Mouse (Mus musculus): ENCODE measurements around the gene Tspo.

The Tspo gene

DNA sequence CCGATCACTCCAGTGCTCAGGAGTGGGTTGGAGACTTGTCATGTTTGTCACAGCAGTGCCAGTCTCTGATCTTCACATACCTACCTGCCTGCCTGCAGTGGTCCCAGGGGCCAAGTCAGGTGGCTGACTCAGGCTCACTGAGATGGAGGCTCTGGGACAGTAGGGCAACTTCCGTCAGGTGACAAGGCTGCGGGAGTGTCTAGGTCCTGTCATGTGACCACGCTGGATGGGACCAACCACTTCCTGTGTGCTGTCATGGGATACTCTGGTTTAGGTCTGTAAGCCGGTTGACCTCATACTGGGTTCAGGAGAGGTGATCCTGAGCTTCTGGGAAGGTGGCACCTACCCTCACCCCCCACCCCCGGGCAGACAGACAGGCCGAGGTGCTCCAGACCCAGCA is 17.4 kb upstream of the Tspo start:
- DNase-seq (ENCODE audit: low read depth): no peak

- no peak for DNase-seq (ENCODE audit: low read depth)
Measured at GRCm38 (mm10) chr15:83547144-83547543, 16.2 kb upstream of the Tspo start.

GRCm38 (mm10) chr15:83550137-83550536 is 13.3 kb upstream of the Tspo start:
- DNase-seq (ENCODE audit: low read depth): no peak

DNA sequence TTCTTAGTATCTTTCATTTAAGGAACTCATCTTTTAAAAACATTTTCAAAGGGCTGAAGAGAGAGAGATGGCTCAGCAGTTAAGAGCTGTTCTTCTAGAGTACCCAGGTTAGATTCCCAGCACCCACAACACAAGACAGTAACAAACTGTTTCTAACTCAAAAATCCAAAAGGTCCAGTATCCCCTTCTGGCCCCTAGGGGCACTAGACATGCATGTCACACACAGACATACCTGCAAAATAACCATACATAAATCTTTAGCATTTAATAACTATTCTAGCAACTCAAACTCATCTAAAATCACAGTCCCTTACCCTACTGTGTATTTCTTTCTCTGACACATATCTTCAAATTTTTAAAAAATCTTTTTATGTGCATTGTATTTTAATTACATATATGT is 9.6 kb upstream of the Tspo start:
- peak; percentile 55 for DNase-seq (ENCODE audit: low read depth)

GRCm38 (mm10) chr15:83555161-83555974 is 8.0 kb upstream of the Tspo start:
- peak; percentile 93 for DNase-seq (ENCODE audit: low read depth)

- DNase-seq (ENCODE audit: low read depth): no peak
Measured at GRCm38 (mm10) chr15:83560941-83561477, 2.4 kb upstream of the Tspo start.

DNA sequence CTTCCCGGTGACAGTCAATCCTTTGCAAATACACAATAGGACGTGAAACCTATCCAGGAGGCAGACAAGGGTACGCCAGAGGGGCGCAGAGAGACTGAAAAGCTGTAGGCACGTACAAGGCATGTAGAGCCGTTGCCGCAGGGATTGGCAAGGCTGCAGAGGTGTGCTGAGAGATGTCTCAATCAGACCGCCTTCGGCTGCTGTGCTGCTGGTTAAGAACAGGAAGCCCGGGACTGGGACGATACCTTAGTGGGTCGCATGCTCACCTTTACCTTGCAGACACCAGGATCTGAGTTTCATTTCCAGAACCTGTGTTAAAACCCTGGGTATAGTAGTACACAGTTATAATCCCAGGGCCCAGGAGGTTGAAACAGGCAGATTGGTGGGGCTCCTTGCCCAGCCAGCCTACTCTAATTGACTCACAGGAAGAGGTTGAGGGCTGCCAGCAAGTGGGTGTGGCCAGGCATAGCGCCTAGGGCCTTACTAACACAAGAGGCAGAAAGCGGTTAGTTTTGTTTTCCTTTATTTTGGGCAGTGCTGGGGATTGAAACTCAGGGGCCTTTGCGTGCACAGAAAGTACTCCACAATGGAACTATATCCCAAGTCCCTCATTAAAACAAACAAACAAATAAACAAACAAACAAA is 644 bp upstream of the Tspo start:
- peak; percentile 92 for DNase-seq (ENCODE audit: low read depth)

GRCm38 (mm10) chr15:83563857-83564651 is 662 bp downstream of the Tspo start:
- DNase-seq (ENCODE audit: low read depth): peak; percentile 77

DNA sequence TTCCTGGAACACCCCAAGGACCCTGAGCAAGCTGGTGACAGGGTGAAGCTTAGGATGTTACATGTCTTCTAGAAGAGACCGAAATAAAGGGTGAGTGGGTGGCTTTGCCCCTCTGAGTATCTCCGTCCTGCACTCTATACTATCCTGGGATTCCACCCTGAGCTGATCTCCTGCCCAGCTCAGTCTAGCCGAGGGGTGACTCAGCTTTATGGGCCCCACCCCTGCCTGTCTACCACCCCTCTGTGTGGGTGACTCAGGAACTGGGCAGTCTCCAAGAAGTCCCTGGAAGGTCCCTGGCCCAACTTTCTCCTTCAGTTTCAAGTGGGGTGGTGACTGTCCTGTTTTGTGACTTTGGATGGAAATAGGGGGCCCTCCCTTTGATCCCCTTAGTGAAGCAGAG is 2.0 kb downstream of the Tspo start:
- DNase-seq (ENCODE audit: low read depth): no peak

DNA sequence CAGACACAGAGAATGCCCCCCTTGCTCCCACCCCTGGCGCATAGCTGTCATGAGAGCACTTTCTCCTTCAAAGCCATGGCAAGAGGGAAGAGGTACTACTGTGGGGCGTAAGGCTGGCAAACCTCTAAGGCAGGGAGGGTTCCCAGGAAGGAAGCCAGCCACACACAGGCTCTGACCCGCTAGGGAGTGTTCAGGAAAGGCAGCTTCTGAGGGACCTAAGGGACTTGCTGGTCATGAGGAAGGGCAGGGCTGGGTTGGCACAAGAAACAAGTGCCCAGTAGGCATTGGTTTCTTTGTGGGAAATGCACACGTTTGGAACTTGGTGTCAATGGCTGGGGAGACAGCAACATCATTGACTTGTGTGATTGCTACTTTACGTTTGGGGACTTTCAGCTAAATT is 2.6 kb downstream of the Tspo start:
- no peak for DNase-seq (ENCODE audit: low read depth)

- DNase-seq (ENCODE audit: low read depth): no peak
Measured at GRCm38 (mm10) chr15:83567728-83568127, 4.3 kb downstream of the Tspo start.

- DNase-seq (ENCODE audit: low read depth): no peak
Measured at GRCm38 (mm10) chr15:83568544-83568943, 5.2 kb downstream of the Tspo start.

DNA sequence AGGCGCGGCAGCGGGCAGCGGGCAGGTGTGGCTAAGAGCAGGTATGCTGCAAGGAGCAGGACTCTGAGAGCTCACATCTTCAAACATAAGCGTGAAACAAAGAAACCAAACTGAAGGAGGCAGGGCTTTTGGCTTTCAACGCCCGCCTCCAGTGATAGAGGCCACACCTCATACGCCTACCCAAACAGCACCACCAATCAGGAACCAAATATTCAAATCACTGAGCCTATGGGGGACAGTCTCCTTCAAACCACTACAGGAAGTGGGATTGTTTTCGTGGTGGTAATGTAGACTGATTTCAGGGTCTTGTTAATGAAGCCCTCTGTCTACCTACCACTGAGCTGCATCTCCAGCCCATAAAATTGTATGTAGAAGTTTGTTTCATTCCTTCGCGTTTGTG is 6.3 kb downstream of the Tspo start:
- peak; percentile 51 for DNase-seq (ENCODE audit: low read depth)

- peak; percentile 67 for DNase-seq (ENCODE audit: low read depth)
Measured at GRCm38 (mm10) chr15:83570641-83571040, 7.2 kb downstream of the Tspo start.

- DNase-seq (ENCODE audit: low read depth): no peak
Measured at GRCm38 (mm10) chr15:83571636-83572035, 8.2 kb downstream of the Tspo start.

DNA sequence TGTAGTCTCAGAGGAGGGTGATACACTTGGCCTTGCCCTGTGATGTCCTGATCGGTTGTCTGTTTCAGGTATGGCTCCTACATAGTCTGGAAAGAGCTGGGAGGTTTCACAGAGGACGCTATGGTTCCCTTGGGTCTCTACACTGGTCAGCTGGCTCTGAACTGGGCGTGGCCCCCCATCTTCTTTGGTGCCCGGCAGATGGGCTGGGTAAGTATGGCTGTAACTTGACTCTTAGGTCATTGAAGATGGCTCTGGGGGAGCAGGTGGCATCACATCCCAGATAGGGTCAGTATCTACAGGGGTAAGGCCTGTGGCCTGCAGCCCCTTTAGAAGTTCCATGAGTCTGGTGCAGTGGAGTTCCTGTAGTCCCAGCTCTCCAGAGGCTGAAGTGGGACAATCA is 8.7 kb downstream of the Tspo start:
- DNase-seq (ENCODE audit: low read depth): no peak

DNA sequence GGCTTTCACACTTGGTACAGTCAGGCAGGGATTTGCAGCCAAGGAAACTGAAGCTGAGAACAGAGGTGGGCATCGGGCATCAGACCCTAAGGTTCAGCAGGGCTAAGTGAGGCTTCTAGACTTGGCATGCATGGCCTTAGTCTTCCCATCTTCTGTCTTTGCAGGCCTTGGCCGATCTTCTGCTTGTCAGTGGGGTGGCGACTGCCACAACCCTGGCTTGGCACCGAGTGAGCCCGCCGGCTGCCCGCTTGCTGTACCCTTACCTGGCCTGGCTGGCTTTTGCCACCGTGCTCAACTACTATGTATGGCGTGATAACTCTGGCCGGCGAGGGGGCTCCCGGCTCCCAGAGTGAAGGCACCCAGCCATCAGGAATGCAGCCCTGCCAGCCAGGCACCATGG is 10.2 kb downstream of the Tspo start:
- no peak for DNase-seq (ENCODE audit: low read depth)

DNA sequence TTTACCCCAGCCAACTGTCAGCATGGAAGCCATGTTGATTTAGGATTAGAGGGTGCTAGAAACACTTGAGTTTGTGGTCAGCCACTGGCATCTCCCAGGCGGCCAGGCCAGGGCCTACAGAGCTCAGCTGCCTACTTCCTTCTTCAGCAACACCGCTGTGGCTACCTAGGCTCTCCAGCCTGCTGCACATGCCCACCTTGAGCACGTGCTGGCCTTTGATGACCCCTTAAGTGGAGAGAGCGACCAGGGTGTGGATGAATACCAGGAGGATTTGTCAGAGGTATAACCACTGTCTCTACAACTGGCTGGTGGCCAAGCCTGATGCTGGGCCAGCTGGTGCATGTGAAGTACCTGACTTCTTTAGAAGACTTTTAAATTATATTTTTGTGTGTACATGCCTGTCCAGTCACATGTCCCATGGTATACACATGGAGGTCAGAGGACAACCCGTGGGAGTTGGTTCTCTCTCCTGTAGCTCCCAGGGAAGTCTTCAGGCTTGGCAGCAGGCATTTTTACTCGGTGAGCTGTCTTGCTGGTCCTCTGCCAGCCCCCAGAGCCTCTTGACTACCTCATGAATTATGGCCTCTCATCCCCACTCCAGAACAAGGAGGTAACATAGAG is 11.4 kb downstream of the Tspo start:
- DNase-seq (ENCODE audit: low read depth): no peak

- no peak for DNase-seq (ENCODE audit: low read depth)
Measured at GRCm38 (mm10) chr15:83575543-83575942, 12.2 kb downstream of the Tspo start.

GRCm38 (mm10) chr15:83576651-83577050 is 13.3 kb downstream of the Tspo start:
- no peak for DNase-seq (ENCODE audit: low read depth)

DNA sequence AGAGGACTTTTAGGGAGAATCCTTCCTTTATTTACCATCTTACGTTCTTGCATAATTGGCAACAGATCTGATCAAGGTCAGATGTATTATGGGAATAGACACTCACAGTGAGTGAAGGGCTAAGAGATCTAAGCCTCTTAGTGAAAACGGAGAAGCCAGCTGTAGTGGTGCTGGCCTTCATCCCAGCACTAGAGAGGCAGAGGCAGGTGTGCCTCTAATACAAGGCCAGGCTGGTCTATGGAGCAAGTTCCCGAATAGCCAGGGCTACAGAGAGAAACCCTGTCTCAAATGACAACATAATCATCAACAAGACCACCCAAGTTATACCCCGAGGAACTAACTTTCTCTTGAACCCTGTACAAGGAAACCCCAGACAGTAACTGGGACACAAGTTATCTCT is 19.5 kb downstream of the Tspo start:
- no peak for DNase-seq (ENCODE audit: low read depth)

All from induced T-regulatory cell, adult 2 months (primary cell).